Mouse (Mus musculus) layer of hippocampus, adult 8-10 months (tissue): ENCODE measurements around the gene Cdc6. TPM values are rescaled to one million over a fixed set of nuclear protein-coding genes. Genes with fewer than 3 reads are reported as not detected.

ENCODE experiments used
- total RNA-seq, 4 experiments: library from RNA; stranded (reverse); gene quantifications; 2 replicates each; pipeline ENCODE4 v1.2.4; 2022

Cdc6 gene
- total RNA-seq, 4 experiments from 2014 or later: 0.36 to 1.2 (median 0.44) TPM

Other genes with a start within 250 kb of the Cdc6 start
- under 1 TPM in 1 of 4 experiments, not detected in 3; 0.22 TPM for gene Gsdma, start 243.4 kb upstream of the Cdc6 start, total RNA-seq
- gene Psmd3, start 225.2 kb upstream of the Cdc6 start, total RNA-seq: 100 to 1,000 TPM; 115 to 128 (median 124) TPM
- not detected for gene Csf3, start 206.5 kb upstream of the Cdc6 start, total RNA-seq
- 100 to 1,000 TPM; 118 to 162 (median 138) TPM for gene Med24, start 178.4 kb upstream of the Cdc6 start, total RNA-seq
- 100 to 1,000 TPM; 919 to 985 (median 938) TPM for gene Thra, start 167.2 kb upstream of the Cdc6 start, total RNA-seq
- gene Nr1d1, start 132.5 kb upstream of the Cdc6 start, total RNA-seq: 10 to 100 TPM; 86.6 to 99.6 (median 92.7) TPM
- gene Msl1, start 112.3 kb upstream of the Cdc6 start, total RNA-seq: 100 to 1,000 TPM; 140 to 201 (median 177) TPM
- 10 to 100 TPM; 50.5 to 64.9 (median 59.4) TPM for gene Casc3, start 102.9 kb upstream of the Cdc6 start, total RNA-seq
- 100 to 1,000 TPM; 171 to 203 (median 197) TPM for gene Rapgefl1, start 71.0 kb upstream of the Cdc6 start, total RNA-seq
- gene Wipf2, start 44.2 kb upstream of the Cdc6 start, total RNA-seq: 10 to 100 TPM; 69.4 to 86.8 (median 80.7) TPM
- 10 to 100 TPM; 17.3 to 20.2 (median 19.4) TPM for gene Rara, start 20.0 kb downstream of the Cdc6 start, total RNA-seq
- gene Gjd3, start 75.2 kb downstream of the Cdc6 start, total RNA-seq: 1 to 10 TPM in 2 of 4 experiments, not detected in 2; 1.4 to 1.6 TPM
- gene Top2a, start 116.4 kb downstream of the Cdc6 start, total RNA-seq: 1 to 10 TPM in 2 of 4 experiments, under 1 TPM in 2; 0.62 to 2.4 (median 1.2) TPM
- gene Igfbp4, start 133.4 kb downstream of the Cdc6 start, total RNA-seq: 10 to 100 TPM; 69.7 to 86.8 (median 75.2) TPM
- under 1 TPM in 2 of 4 experiments, not detected in 2; 0.27 TPM for gene Tns4, start 181.5 kb downstream of the Cdc6 start, total RNA-seq
- gene Ccr7, start 247.3 kb downstream of the Cdc6 start, total RNA-seq: not detected